Mouse (Mus musculus): ENCODE data around the gene Kcna6. TPM values are rescaled to one million over a fixed set of nuclear protein-coding genes. Genes with fewer than 3 reads are reported as not detected.

Gene Kcna6
- polyA plus RNA-seq, 1 experiment from 2014 or later = 9.9 TPM

GRCm38 (mm10) chr6:126712531-126712930, 27.9 kb downstream of the Kcna6 start:
- no peak overlapping the region for H3K9ac ChIP-seq (ENCODE audit: low read depth, low read length)
- no peak overlapping the region for H3K4me2 ChIP-seq (ENCODE audit: low read depth, low read length)
- no peaks in the 10 kb centered on the region for H3K4me1 ChIP-seq (ENCODE audit: control insufficient read depth, insufficient read depth, low read length)
- H3K27ac ChIP-seq (replicated peaks; ENCODE audit: low read depth, low read length) = no peak overlapping the region
- 79% methylated on average over 6 of the region's 6 CpGs for WGBS
- no peak for ATAC-seq (ENCODE audit: low read depth)
- H3K27me3 ChIP-seq (replicated peaks; ENCODE audit: control insufficient read depth, insufficient read depth, low read length) = no peaks in the 10 kb centered on the region
- DNase-seq (ENCODE audit: low spot score) = no peak
- H3K9me3 ChIP-seq (ENCODE audit: control insufficient read depth, low read length) = no peaks in the 10 kb centered on the region
- no peak overlapping the region for H3K4me3 ChIP-seq (ENCODE audit: low read depth, low read length)
- no peaks in the 10 kb centered on the region for H3K36me3 ChIP-seq (ENCODE audit: control insufficient read depth, insufficient read depth, low read length)

- DNase-seq (ENCODE audit: low spot score) = peak; percentile 24
- Histone ChIP-seq H3K27me3 (replicated peaks; ENCODE audit: control insufficient read depth, insufficient read depth, low read length) (peaks cover 10% of the 10 kb centered on the region), H3K4me1 (ENCODE audit: control insufficient read depth, insufficient read depth, low read length) (no peaks in the 10 kb centered on the region), H3K9ac (ENCODE audit: low read depth, low read length) (no peak overlapping the region), H3K36me3 (ENCODE audit: control insufficient read depth, insufficient read depth, low read length) (no peaks in the 10 kb centered on the region), H3K4me3 (ENCODE audit: low read depth, low read length) (no peak overlapping the region), H3K27ac (replicated peaks; ENCODE audit: low read depth, low read length) (no peak overlapping the region), H3K4me2 (ENCODE audit: low read depth, low read length) (no peak overlapping the region), H3K9me3 (ENCODE audit: control insufficient read depth, low read length) (no peaks in the 10 kb centered on the region)
- WGBS = 59% methylated on average over 6 of the region's 6 CpGs
- peak; percentile 47; the same call in 1 of the 2 replicates for ATAC-seq (ENCODE audit: low read depth)
Observed at GRCm38 (mm10) chr6:126705936-126706335, 34.5 kb downstream of the Kcna6 start.

- no peak overlapping the region for H3K9ac ChIP-seq (ENCODE audit: low read depth, low read length)
- no peaks in the 10 kb centered on the region for H3K36me3 ChIP-seq (ENCODE audit: control insufficient read depth, insufficient read depth, low read length)
- DNase-seq (ENCODE audit: low spot score) (peak; percentile 61), ATAC-seq (ENCODE audit: low read depth) (no peak)
- no peak overlapping the region for H3K27ac ChIP-seq (replicated peaks; ENCODE audit: low read depth, low read length)
- no peak overlapping the region for H3K4me2 ChIP-seq (ENCODE audit: low read depth, low read length)
- no peak overlapping the region for H3K4me3 ChIP-seq (ENCODE audit: low read depth, low read length)
- 31% methylated on average over 4 of the region's 4 CpGs for WGBS
- H3K9me3 ChIP-seq (ENCODE audit: control insufficient read depth, low read length) = no peaks in the 10 kb centered on the region
- peaks cover 17% of the 10 kb centered on the region for H3K27me3 ChIP-seq (replicated peaks; ENCODE audit: control insufficient read depth, insufficient read depth, low read length)
- no peaks in the 10 kb centered on the region for H3K4me1 ChIP-seq (ENCODE audit: control insufficient read depth, insufficient read depth, low read length)
Observed at GRCm38 (mm10) chr6:126704430-126704829, 36.0 kb downstream of the Kcna6 start.

GRCm38 (mm10) chr6:126702116-126702515, 38.4 kb downstream of the Kcna6 start:
- peak; percentile 65 for ATAC-seq (ENCODE audit: low read depth)
- H3K4me1 ChIP-seq (ENCODE audit: control insufficient read depth, insufficient read depth, low read length) = no peaks in the 10 kb centered on the region
- H3K4me2 ChIP-seq (ENCODE audit: low read depth, low read length) = peak overlapping the region; percentile 39
- H3K9ac ChIP-seq (ENCODE audit: low read depth, low read length) = no peak overlapping the region
- no peaks in the 10 kb centered on the region for H3K36me3 ChIP-seq (ENCODE audit: control insufficient read depth, insufficient read depth, low read length)
- peak; percentile 83 for DNase-seq (ENCODE audit: low spot score)
- peaks cover 17% of the 10 kb centered on the region for H3K27me3 ChIP-seq (replicated peaks; ENCODE audit: control insufficient read depth, insufficient read depth, low read length)
- H3K27ac ChIP-seq (replicated peaks; ENCODE audit: low read depth, low read length) = no peak overlapping the region
- H3K9me3 ChIP-seq (ENCODE audit: control insufficient read depth, low read length) = no peaks in the 10 kb centered on the region
- H3K4me3 ChIP-seq (ENCODE audit: low read depth, low read length) = peak overlapping the region; percentile 9; the same call in 1 of the 2 replicates
- WGBS = 4% methylated on average over 12 of the region's 12 CpGs

- H3K27me3 ChIP-seq (replicated peaks; ENCODE audit: control insufficient read depth, insufficient read depth, low read length) = peaks cover 17% of the 10 kb centered on the region
- H3K4me1 ChIP-seq (ENCODE audit: control insufficient read depth, insufficient read depth, low read length) = no peaks in the 10 kb centered on the region
- ATAC-seq (ENCODE audit: low read depth) (no peak), DNase-seq (ENCODE audit: low spot score) (no peak)
- WGBS = 74% methylated on average over 23 of the region's 23 CpGs
- no peak overlapping the region for H3K27ac ChIP-seq (replicated peaks; ENCODE audit: low read depth, low read length)
- H3K9ac ChIP-seq (ENCODE audit: low read depth, low read length) = no peak overlapping the region
- H3K36me3 ChIP-seq (ENCODE audit: control insufficient read depth, insufficient read depth, low read length) = no peaks in the 10 kb centered on the region
- H3K4me2 ChIP-seq (ENCODE audit: low read depth, low read length) = no peak overlapping the region
- no peaks in the 10 kb centered on the region for H3K9me3 ChIP-seq (ENCODE audit: control insufficient read depth, low read length)
- H3K4me3 ChIP-seq (ENCODE audit: low read depth, low read length) = no peak overlapping the region
Observed at GRCm38 (mm10) chr6:126701196-126701595, 39.3 kb downstream of the Kcna6 start.

- H3K9me3 ChIP-seq (ENCODE audit: control insufficient read depth, low read length) = no peaks in the 10 kb centered on the region
- ATAC-seq (ENCODE audit: low read depth) = no peak
- no peaks in the 10 kb centered on the region for H3K36me3 ChIP-seq (ENCODE audit: control insufficient read depth, insufficient read depth, low read length)
- no peak overlapping the region for H3K4me3 ChIP-seq (ENCODE audit: low read depth, low read length)
- no peak for DNase-seq (ENCODE audit: low spot score)
- no peak overlapping the region for H3K27ac ChIP-seq (replicated peaks; ENCODE audit: low read depth, low read length)
- H3K27me3 ChIP-seq (replicated peaks; ENCODE audit: control insufficient read depth, insufficient read depth, low read length) = peaks cover 17% of the 10 kb centered on the region
- no peak overlapping the region for H3K4me2 ChIP-seq (ENCODE audit: low read depth, low read length)
- WGBS = 70% methylated on average over 5 of the region's 5 CpGs
- H3K4me1 ChIP-seq (ENCODE audit: control insufficient read depth, insufficient read depth, low read length) = no peaks in the 10 kb centered on the region
- H3K9ac ChIP-seq (ENCODE audit: low read depth, low read length) = no peak overlapping the region
Observed at GRCm38 (mm10) chr6:126699995-126700394, 40.5 kb downstream of the Kcna6 start.

GRCm38 (mm10) chr6:126687120-126687519, 53.4 kb downstream of the Kcna6 start:
- Histone ChIP-seq H3K4me2 (ENCODE audit: low read depth, low read length) (no peak overlapping the region), H3K27ac (replicated peaks; ENCODE audit: low read depth, low read length) (no peak overlapping the region), H3K4me1 (ENCODE audit: control insufficient read depth, insufficient read depth, low read length) (no peaks in the 10 kb centered on the region), H3K9ac (ENCODE audit: low read depth, low read length) (no peak overlapping the region), H3K9me3 (ENCODE audit: control insufficient read depth, low read length) (no peaks in the 10 kb centered on the region), H3K36me3 (ENCODE audit: control insufficient read depth, insufficient read depth, low read length) (no peaks in the 10 kb centered on the region), H3K27me3 (replicated peaks; ENCODE audit: control insufficient read depth, insufficient read depth, low read length) (no peaks in the 10 kb centered on the region), H3K4me3 (ENCODE audit: low read depth, low read length) (no peak overlapping the region)
- DNase-seq (ENCODE audit: low spot score) (no peak), ATAC-seq (ENCODE audit: low read depth) (no peak)
- 38% methylated on average over 4 of the region's 4 CpGs for WGBS

GRCm38 (mm10) chr6:126685135-126685534, 55.3 kb downstream of the Kcna6 start:
- Histone ChIP-seq H3K4me1 (ENCODE audit: control insufficient read depth, insufficient read depth, low read length) (no peaks in the 10 kb centered on the region), H3K27ac (replicated peaks; ENCODE audit: low read depth, low read length) (no peak overlapping the region), H3K36me3 (ENCODE audit: control insufficient read depth, insufficient read depth, low read length) (no peaks in the 10 kb centered on the region), H3K9ac (ENCODE audit: low read depth, low read length) (no peak overlapping the region), H3K4me2 (ENCODE audit: low read depth, low read length) (no peak overlapping the region), H3K9me3 (ENCODE audit: control insufficient read depth, low read length) (no peaks in the 10 kb centered on the region), H3K4me3 (ENCODE audit: low read depth, low read length) (no peak overlapping the region), H3K27me3 (replicated peaks; ENCODE audit: control insufficient read depth, insufficient read depth, low read length) (no peaks in the 10 kb centered on the region)
- DNase-seq (ENCODE audit: low spot score) (no peak), ATAC-seq (ENCODE audit: low read depth) (no peak)
- 47% methylated on average over 3 of the region's 3 CpGs for WGBS

GRCm38 (mm10) chr6:126678961-126679360, 61.5 kb downstream of the Kcna6 start:
- H3K36me3 ChIP-seq (ENCODE audit: control insufficient read depth, insufficient read depth, low read length) = no peaks in the 10 kb centered on the region
- no peaks in the 10 kb centered on the region for H3K27me3 ChIP-seq (replicated peaks; ENCODE audit: control insufficient read depth, insufficient read depth, low read length)
- no peak overlapping the region for H3K9ac ChIP-seq (ENCODE audit: low read depth, low read length)
- H3K27ac ChIP-seq (replicated peaks; ENCODE audit: low read depth, low read length) = no peak overlapping the region
- no peaks in the 10 kb centered on the region for H3K9me3 ChIP-seq (ENCODE audit: control insufficient read depth, low read length)
- H3K4me3 ChIP-seq (ENCODE audit: low read depth, low read length) = no peak overlapping the region
- H3K4me2 ChIP-seq (ENCODE audit: low read depth, low read length) = no peak overlapping the region
- ATAC-seq (ENCODE audit: low read depth) (no peak), DNase-seq (ENCODE audit: low spot score) (no peak)
- H3K4me1 ChIP-seq (ENCODE audit: control insufficient read depth, insufficient read depth, low read length) = no peaks in the 10 kb centered on the region
- 67% methylated on average over 7 of the region's 7 CpGs for WGBS

Data from embryonic facial prominence, embryonic 14.5 days (tissue).